Mouse (Mus musculus) 3T3-L1 (cell line): ENCODE measurements around the gene Alx1.

Experiments
- DNase-seq: peaks from one replicate; pipeline ENCODE4 v3.0.0-alpha.2; 2015; ENCODE audit warnings: low read depth, low spot score

Alx1 gene

DNA sequence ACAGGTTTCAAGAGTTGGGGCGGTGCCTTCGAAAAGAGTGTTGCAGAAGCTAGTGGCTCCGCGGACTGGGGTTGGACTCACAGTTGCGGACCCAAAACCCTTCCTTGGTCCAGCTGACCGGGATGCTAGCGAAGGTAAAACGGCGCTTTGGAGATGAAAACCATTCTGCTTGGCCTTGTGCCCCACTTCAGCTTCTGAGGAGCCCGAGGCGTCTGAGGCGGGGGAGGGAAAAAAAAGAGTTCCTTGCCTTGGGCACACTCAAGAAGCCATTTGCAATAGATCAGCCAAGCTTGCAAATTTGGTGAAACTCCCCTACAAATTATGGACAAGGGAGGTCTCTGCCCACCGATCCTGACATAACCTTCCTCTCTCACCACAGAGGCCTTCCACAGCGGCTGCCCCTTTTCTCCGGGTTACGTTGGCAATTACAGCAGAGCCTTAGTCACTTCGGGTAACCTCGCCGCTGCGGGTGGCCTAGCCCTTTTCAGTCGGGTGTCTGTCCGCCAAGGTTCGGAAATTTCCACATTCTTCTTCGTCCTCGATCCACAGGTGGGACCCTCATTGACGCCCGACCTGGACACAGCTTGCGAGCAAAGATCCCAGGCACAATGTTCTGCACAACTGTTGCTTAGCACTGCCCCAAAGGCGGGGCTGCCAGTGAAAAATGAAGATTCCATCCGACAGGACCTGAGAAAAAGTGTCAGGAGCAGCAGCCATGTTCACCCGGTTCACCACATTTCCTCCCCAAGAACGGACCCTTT lies at the start of gene Alx1:
Alx1 (minus strand) TSS at position 486 of the 761 bp plus-strand sequence.
- DNase-seq, result no peak

- no peak for DNase-seq
These were observed 19.6 kb upstream of the Alx1 start for GRCm38 (mm10) chr10:103049593-103049992.

- no peak for DNase-seq
These were observed 16.6 kb upstream of the Alx1 start for GRCm38 (mm10) chr10:103046623-103047022.

DNA sequence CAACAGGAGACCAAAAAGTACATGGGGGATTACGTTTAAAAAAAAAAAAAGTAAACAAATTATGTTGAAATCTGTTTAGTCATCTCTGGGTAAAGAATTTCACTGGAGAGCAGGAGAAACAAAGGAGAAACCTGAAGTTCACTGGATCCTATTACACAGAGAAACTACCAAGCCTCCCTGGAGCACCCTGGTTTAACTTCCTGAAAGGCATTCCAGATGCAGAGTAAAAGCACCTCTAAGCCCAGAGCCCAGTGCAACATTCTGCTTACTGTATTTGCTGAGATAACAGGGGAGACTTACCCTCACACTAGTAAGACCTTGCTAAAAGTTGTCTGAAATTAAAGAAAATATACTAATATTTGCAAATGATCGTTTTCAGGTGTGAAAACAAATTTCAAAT lies 15.0 kb upstream of the Alx1 start:
- DNase-seq, result no peak

DNA sequence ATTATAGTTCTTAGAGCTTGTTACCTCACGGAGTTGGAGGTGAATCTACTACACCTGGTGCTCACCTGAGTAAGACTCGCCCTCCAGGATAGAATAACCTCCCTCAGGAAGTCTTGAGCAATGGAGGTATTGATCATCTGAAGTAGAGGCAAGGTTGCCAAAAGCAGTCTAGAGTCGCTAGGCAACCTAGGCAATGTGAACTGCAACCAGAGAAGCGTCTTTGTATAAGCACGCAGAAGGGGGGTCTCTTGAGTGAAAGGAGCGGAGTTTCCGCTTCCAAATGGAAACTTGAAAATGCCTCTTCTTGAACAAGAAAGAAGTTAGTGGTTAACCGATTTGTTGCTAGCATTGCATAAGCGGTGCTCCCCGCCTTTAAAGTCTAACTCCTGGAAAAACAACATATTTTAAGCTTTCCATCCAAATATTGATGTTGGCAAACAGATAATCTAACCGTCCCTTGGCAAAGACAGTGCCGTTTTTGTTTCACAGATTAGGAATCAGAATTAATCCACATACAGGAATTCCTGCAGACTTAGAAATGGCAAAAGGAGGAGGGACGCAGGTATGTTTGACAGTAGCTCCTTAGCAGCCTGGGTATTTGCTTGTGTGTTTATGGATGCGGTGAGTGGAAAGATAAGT lies 5.1 kb upstream of the Alx1 start:
- DNase-seq, result no peak

GRCm38 (mm10) chr10:103030931-103031330 lies 916 bp upstream of the Alx1 start:
- no peak for DNase-seq

DNA sequence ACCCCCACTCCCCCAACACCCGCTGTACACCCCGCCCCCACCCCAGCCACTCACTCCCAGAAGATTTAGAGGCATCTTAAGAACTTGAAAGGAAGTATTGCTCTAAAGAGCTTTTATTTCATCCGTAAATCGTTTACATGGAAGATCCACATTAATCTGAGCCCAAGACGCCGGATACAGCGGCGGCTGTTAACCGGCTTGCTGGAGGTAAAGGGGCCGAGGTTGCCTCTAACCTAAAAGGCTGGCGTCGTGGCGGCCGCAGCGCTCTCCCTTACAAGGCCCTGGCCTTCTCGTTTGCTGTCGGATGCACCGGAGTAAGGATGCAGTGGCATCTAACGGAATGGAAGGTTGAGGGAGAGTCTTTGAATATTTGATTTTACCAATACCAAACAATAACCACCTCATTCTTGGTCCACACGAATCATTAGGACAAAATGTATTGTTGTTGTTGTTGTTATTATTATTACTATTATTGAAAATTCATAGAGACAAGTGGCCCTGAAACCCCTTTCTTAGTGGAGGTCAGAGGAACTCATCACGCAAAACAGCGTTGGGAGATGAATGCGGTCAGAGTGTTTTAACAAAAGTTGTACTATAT lies 784 bp downstream of the Alx1 start:
- no peak for DNase-seq

DNA sequence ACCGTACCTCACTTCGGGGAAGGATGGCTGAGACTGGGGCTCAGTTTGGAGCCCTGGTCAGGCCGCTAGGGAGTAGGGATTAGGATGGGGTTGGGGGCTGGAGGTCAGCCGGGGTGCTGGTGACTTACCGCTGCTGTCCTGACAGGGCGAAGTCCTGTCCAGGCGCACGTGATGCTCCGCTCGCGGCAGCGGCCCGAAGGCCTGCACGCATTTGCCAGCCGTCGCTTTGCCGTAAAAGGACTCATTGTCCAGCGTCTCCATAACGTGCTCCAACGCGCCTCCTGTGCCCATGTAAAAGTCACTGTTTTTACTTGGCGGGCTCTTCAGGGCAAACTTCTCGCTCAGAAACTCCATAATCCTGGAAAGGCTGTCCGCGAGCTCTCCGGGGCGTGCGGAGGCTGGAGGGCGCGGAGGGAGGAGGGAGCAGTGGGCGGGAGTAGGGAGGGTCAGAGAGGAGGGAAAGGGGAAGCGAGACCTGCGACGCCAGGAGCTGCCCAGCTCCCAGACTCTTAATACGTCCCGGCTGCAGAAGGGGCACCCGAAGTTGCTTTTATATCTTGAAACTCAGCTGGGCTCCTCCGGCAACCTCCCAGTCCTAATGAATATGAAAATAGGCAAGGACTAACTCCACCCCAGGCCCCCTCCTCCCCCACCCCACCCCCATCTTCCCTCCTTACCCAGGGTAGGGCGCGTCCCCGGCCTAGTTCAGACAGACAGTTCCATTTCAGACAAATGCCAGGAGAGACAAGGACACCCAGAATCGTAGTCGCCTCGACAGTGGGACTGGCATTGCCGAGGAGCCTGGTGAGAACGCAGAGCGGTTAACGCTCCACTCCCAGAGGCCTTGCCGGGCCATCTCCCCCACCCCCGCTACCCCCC lies 1.5 kb downstream of the Alx1 start:
- no peak for DNase-seq

- no peak for DNase-seq
These were observed 2.1 kb downstream of the Alx1 start for GRCm38 (mm10) chr10:103027931-103028252.

DNA sequence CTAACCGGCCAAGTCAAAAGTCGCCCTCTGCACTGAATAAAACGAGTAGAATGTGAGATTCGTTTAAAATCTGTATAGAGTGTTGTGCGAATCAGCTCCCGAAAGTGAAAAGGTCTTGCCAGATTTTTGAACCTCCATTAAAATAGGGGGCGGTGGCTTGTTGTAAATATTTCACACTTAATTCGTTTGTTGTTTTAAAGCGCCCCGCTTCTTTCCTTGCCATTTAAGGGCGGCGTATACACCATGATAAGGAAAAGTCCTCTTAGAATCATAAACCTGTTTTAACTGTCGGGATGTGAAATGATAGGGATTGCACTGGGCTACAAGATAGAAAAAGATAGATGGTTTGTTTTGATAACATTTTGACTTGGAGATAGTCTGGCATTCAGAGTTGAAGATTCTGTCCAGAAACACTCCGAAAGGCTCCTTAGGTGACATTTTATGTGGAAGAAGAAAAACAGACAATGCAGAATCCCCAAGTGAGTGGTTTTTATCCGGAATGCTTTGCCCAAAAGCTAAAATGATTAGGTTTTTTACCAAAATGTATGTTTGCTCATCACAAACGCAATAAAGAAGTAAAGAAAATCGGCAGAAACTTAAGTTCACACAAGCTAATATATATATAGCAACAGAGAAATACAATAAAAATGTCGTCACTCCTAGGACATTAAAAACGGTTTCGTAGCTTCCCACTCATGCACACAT lies 2.6 kb downstream of the Alx1 start:
- DNase-seq, result no peak

DNA sequence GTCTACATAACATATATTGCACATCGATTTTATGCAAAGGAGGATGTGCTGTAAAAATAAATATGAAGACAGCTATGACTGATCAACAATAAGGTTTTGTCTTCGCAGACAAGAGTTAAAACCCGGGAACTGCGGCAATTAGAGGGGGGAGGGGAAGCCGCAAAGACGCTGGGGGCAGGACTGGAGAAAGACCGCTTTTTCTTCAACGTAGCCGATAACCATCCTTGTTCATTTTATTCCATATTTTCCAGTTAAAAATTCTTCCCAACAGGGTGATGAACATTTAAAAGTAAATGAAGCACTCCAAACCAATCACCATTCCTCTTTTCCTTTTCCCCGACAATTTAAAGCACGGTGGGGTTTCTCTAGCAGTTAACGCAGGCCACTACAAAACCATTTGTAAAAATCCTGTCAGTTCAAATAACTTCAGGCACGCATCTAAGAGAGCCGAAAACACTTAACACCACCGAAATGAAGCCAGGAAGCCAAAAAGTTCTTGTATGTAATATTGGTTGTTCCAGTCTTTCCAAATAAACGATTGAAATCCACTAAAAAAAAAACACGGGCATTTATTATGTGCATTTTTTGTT lies 3.3 kb downstream of the Alx1 start:
- no peak for DNase-seq

- DNase-seq, result no peak
These were observed 27.5 kb downstream of the Alx1 start for GRCm38 (mm10) chr10:103002556-103002955.

GRCm38 (mm10) chr10:103000902-103001301 lies 29.1 kb downstream of the Alx1 start:
- DNase-seq, result no peak

GRCm38 (mm10) chr10:102999584-102999983 lies 30.4 kb downstream of the Alx1 start:
- DNase-seq, result no peak

DNA sequence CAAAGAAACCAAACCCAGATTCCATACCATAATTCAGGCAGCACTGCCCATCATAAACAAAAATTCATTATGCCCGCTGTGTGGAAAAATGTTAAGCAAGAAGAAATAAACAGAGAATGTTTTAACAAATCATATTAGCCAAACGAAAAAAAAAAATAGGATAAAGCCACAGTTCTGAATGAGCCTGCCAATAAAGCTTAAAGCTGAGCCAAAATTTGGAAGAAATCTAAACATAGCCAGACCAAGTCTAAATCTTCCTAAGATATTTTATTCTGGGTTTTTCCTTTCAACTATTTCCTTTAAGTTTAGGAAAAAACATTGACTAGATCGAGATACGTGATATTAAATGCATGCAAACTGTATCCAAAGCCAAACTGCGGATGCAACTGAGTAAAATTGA lies 54.9 kb downstream of the Alx1 start:
- DNase-seq, result no peak

- no peak for DNase-seq
These were observed 70.4 kb downstream of the Alx1 start for GRCm38 (mm10) chr10:102959602-102960001.
